Mouse (Mus musculus) spleen, postnatal 10 days (tissue): ENCODE data around the gene Irf2.

Experiments
- DNase-seq, 2 experiments: peaks; one replicate each; pipeline ENCODE4 v3.0.0; 2021 to 2022; ENCODE audit warnings: low spot score in 2 of 2

Irf2 gene

GRCm38 (mm10) chr8:46843855-46844254 lies 104.3 kb downstream of the Irf2 start:
- DNase-seq = no peak

- peak; percentile 25 to 47 for DNase-seq
Measured at GRCm38 (mm10) chr8:46844371-46844973, 104.9 kb downstream of the Irf2 start.

DNA sequence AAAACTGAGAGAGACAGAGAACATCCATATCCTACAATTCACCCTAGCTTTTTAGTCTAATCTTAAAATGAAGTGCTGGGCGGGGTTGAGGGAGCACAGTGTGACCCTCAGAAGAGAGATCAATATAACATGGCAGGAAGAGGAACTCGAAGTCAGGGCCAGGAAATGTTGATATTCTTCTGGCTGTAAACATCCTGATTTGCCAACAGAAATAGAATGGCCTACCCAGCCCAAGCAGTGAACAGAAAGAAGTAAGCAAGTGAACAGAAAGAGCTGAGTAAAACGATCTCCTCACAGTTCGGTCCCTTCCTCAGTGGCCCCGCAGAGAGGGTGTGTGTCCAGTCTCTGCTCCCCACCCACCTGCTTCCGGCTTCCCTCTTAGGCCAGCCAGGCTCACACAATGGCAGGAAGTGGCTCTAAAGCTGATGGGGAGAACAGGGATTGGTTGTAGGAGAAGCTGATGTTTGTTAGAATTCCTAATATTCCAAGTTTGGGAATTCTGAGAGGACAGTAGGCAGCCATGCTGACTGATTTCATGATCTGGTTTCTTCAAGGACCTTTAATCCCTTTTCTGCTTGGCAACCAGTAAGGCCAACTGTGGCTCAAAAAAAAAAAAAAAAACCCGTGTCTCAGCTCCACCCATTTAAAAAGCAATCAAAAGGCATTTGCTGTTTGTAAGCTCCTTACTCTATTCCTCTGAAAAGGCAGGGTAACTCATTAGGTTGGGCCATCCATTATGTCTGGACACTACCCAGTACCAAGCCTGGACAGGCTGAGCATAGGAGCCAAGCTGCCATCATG lies 105.6 kb downstream of the Irf2 start:
- peak; percentile 31 to 59 for DNase-seq

- no peak for DNase-seq
Measured at GRCm38 (mm10) chr8:46845891-46846290, 106.4 kb downstream of the Irf2 start.

- no peak for DNase-seq
Measured at GRCm38 (mm10) chr8:46846893-46847292, 107.4 kb downstream of the Irf2 start.

- no peak for DNase-seq
Measured at GRCm38 (mm10) chr8:46848011-46848641, 108.6 kb downstream of the Irf2 start.

DNA sequence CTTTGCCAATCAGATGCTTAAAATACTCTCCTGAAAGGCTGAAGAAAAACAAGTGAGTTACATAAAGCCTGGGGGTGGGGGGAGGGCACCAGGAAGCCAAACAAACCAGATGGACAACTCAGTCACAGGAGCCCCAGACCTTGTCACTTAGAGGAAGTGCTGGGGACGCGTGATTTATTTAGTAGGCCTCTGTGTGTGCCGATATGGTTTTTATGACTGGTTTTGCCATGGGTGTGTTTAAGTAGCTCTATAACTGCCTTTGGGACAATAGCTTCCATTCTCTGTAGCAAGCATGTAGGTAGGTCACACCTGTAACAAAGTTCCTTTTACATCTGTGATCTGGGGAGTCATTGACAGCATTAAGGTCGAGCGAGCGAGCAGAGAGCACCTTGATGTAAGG lies 109.4 kb downstream of the Irf2 start:
- DNase-seq = no peak

DNA sequence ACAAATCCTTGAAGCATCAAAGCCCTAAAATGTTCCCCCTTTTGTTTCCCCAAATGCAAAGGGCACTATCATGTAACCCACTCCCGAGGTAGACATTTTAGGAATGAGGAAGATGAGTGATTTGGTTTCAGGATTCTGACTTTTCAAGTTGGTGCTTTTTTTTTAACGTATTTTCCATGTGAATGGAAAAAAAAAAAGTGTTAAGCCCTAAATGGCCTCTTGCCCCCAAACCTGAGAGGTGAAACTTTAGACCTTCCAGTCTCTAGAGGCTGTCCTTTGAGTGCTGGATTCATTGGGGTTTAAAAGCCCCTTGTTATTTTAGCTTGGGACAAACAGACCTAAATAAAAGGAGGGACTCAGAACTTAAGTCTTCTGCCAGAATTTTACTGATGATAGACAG lies 109.9 kb downstream of the Irf2 start:
- DNase-seq = no peak

DNA sequence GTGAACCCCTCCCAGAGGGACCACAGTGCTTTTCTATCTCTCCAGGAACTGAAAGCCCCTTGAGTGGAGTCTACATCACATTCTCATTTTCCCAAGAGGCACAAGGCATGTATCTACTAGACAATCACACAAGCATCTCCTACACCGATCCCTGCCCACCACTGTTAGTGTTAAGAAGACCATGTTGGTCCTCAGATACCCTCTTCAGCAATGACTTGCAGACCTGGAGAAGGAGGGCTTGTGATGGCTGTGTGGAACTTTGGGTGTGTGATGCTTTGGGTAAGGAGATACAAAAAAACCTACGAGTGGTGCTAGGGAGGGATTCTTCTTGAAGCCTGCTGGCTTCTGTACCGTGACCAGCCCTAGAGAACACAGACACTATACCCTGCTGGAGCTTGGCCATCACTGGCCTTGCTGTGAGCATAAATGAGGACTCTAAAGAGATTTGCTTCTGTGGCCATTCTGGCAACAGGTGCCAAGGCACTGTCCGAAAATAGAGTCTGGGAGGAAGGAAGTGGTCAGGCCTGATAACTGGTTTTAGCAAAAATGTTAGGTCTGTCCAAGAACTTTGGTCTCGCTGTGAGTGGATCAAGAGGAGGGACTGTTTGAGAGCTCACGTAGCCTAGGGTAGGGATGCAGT lies 110.8 kb downstream of the Irf2 start:
- DNase-seq = peak in 1 of 2 experiments; percentile 21

DNA sequence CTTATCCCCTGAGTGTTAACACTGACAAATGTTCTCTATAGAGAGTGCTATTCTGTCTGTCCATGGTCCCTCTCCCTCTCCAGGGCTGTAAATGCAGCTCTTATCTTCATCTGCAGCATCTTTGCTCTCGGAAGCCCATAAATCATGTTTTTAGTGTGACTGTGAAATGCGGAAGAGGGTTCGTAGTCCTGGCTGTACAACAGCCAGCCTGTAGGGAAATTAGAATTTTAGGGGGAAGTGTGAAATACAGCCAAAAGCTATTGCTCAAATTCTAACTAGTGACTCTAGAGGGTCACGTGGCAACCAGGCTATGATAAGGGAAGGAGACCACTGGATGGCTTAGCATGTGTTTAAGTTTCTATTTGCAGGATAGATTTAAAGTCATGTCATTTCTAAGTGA lies 112.0 kb downstream of the Irf2 start:
- no peak for DNase-seq

DNA sequence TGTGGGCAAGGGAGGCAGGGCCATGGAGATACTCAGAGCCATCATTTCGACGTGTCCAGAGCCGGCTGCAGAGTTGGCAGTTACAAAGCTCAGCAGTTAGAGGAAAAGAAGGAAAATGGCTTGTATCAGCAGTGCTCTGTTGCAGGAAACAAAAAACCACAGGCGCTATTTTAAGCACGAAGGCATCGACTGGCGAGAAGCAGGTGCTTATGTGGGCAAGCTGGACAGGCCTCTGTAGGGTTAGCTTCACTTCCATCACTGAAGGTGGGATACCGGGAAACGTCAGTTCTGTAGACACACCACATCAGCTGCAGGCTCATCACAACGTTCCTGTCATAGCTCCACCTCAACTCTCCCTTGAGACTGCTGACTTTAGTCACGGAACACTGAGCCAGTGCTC lies 112.8 kb downstream of the Irf2 start:
- peak; percentile 24 to 35 for DNase-seq

DNA sequence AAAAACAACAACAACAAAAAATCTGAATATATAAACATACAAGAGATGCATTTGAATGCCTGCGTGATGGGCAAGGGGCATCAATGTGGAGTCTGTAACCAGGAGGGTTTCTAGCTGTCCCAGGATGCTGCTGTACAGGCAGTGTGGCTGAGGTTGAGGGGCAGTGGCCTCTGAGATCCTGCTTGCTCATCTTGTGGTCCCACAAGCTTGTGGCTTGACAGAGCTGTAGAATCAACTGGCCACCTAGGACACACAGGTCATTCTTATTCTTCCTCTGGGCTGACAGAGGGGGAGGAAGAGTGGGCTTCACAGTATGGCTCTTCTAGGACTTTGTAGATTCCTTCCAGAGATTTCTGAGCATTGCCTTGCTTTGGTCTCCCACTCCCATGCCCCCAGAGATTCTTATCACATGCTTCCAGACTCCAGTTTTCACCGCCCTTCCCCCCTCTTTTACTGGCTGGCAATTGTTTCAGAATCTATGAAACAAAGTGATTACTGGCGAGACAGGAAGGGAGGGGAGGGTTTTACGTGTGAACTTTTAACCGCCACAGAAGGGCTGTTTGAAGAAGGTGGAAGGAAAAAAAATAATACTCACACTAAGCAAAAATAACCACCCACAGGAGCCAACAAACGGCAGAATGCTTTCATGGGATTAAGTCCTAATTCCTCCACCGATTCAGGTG lies 119.8 kb downstream of the Irf2 start:
- DNase-seq = no peak

- no peak for DNase-seq
Measured at GRCm38 (mm10) chr8:46859847-46860167, 120.3 kb downstream of the Irf2 start.

DNA sequence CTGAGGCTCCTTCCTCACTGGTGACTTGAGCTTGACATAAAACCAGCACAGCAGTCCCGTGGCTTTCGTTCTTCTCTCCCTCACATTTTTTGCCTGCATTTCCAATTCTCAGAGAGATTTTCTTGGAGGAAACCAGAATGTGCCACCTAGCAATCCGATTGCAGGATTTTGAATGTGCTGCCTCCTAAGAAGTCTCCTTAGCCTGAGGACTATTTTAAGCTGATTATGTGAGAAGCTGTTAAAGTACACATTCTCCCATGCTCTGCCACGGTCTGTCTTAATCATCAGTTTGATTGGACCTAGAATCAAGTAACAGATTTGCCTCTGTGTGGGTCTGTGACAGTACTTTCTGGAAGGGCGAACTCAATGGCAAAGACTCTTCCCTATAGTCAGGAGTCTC lies 123.0 kb downstream of the Irf2 start:
- no peak for DNase-seq

- no peak for DNase-seq
Measured at GRCm38 (mm10) chr8:46865428-46865827, 125.9 kb downstream of the Irf2 start.

DNA sequence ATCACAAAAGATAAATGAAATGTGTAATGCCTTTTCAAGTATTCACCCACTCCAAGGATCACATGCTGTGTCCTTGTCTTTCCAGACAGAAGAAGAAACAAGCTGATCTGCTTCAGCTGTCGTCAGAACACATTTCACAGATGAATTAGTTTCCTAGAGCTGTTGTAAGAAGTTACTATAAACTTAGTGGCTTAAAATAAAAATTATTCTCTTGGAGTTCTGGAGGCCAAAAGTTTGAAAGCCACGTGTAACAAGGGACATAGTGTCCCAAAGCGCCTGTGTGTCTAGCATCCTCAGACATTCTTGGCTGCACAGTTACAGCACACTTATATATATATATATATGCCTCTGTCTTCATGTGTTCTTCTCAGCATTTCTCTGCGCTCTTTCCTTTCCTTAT lies 127.9 kb downstream of the Irf2 start:
- no peak for DNase-seq

DNA sequence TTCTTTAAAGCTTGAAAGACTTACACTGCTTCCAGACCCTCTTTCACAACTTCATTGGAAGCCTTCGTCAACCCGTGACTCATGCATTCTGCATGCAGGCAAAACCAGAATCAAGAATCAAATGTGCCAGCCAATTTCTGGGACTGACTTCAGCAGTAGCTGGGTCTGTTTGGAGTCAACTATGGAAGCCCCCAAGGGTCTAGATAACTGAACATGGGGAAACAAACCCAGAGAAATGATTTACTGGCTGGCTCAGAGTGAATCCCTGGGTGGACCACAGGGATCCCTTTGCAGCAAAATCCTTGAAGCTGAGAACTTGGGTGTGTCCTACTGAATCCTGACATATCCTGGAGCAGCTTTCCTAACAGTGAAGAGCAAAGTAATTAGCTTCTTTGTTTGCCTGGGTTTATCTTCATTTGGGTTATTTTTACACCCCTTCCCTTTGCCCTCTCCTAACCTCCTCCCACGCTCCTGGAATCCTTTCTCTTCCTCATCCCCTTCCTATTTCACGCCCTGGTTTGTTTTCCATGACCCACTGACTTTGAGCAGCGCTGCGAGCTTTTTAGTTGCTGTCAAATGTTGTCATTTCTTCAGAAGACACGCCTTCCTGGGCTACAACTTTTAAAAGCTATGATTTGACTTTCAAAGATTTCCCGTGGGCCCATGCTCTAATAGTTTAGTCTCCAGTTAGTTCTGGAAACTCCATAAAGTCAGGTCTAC lies 129.0 kb downstream of the Irf2 start:
- DNase-seq = no peak

DNA sequence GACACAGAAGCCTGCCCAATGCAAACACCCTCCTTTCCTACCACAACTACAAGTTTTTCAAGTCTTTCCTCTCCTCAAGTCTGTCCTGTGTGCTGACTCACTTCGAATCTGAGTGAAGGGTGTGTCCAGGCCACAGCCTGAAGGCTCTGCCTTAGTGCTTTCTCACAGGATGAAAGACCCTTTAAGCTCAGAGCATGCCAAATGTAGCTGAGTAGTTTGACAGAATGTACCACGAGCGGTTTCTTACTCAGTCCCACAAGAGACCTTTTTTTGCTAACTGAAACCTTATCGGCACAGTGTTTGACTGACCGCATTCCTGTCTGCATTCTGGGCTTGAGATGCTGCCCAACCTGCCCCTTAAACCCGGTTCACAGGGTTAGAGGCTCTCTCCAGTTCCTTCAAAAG lies 130.0 kb downstream of the Irf2 start:
- no peak for DNase-seq

- DNase-seq = no peak
Measured at GRCm38 (mm10) chr8:46871086-46871485, 131.6 kb downstream of the Irf2 start.

DNA sequence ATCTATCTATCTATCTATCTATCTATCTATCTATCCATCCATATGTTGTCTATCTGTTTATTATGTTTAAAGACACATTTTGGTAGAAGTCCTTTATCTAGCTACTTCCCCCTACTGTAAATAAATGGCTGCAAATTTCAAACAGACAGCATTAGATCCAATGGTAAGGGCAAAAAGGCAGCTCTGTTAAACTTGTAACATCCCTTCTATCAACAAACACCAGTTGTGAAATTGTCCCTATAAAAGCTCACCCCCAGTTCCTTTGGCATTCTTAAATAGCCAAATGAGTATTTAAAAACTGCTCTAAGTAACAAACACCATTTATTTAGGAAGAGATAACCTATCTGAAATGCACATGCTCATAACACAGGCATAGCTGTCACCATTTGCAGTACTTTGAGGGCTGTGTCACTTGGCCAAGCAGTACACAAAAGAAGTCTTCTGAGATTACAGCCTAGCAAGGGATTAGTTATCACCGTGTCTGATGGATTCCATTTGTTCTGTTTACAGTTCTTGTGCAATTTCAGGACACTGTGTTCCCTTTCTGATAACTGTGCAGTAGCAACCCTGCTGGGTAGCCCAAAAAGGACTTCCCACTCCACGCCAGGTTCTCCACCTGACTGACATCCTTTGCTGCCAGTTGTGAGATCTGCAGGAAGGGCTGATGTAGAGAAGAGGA lies 136.2 kb downstream of the Irf2 start:
- no peak for DNase-seq

GRCm38 (mm10) chr8:46881348-46881747 lies 141.8 kb downstream of the Irf2 start:
- peak in 1 of 2 experiments; percentile 44 for DNase-seq
